26 mouse cellular contexts compared by ENCODE assay signal in genomic region chr5:149175736-149176135, GRCm38 (mm10).
"Had no signal": no experiment of that assay in that cellular context is flagged by ENCODE, and none has a peak within 500 bp of the region (broad histone marks: within the 10 kb centered on the region; RNA-seq: fewer than 3 reads in every experiment).

No protein-coding gene starts in this region.

- H3K4me1 ChIP-seq: heart, embryonic 13.5 days; heart, embryonic 15.5 days; intestine, embryonic 15.5 days; limb, embryonic 12.5 days; liver, embryonic 13.5 days had no signal

- ATAC-seq: forebrain, embryonic 16.5 days; hindbrain, embryonic 16.5 days; inflammation-experienced regulatory T-cells, adult 6 months; intestine, embryonic 15.5 days; intestine, postnatal 0 days had no signal

- H3K27me3 ChIP-seq: heart, embryonic 13.5 days; heart, embryonic 15.5 days; hindbrain, embryonic 12.5 days; intestine, embryonic 15.5 days; limb, embryonic 12.5 days; liver, embryonic 13.5 days; liver, embryonic 15.5 days had no signal

- H3K4me3 ChIP-seq: heart, embryonic 13.5 days; heart, embryonic 15.5 days; hindbrain, embryonic 10.5 days; hindbrain, embryonic 12.5 days; intestine, embryonic 15.5 days; layer of hippocampus, adult 2 months; left cerebral cortex, adult 2 months; limb, embryonic 10.5 days; limb, embryonic 12.5 days; liver, embryonic 13.5 days; liver, embryonic 15.5 days had no signal

- H3K4me2 ChIP-seq: heart, embryonic 11.5 days; heart, embryonic 13.5 days; heart, embryonic 15.5 days; hindbrain, embryonic 12.5 days; hindbrain, embryonic 14.5 days; intestine, embryonic 15.5 days; limb, embryonic 12.5 days; liver, embryonic 11.5 days; liver, embryonic 13.5 days; liver, embryonic 15.5 days had no signal

- H3K9ac ChIP-seq: heart, embryonic 13.5 days; heart, embryonic 15.5 days; hindbrain, embryonic 12.5 days; hindbrain, embryonic 14.5 days; intestine, embryonic 15.5 days; limb, embryonic 12.5 days; liver, embryonic 13.5 days; liver, embryonic 15.5 days had no signal

- DNase-seq: heart, postnatal 14 days; heart, postnatal 36 days; kidney, adult 18-20 months; kidney, adult 8-10 months; kidney, postnatal 10 days; kidney, postnatal 25 days; kidney, postnatal 4 days; liver; liver, embryonic 13.5 days had no signal

- H3K36me3 ChIP-seq: heart, embryonic 13.5 days; heart, embryonic 15.5 days; hindbrain, embryonic 10.5 days; hindbrain, embryonic 12.5 days; intestine, embryonic 15.5 days; limb, embryonic 10.5 days; limb, embryonic 12.5 days; liver, embryonic 13.5 days; liver, embryonic 15.5 days had no signal

- H3K9me3 ChIP-seq: heart, embryonic 13.5 days; heart, embryonic 15.5 days; hindbrain, embryonic 10.5 days; hindbrain, embryonic 12.5 days; intestine, embryonic 15.5 days; limb, embryonic 10.5 days; limb, embryonic 12.5 days; liver, embryonic 13.5 days; liver, embryonic 15.5 days had no signal

- H3K27ac ChIP-seq: heart, embryonic 13.5 days; heart, embryonic 15.5 days; hindbrain, embryonic 10.5 days; hindbrain, embryonic 12.5 days; hindbrain, embryonic 14.5 days; intestine, embryonic 15.5 days; layer of hippocampus, adult 2 months; left cerebral cortex, adult 2 months; limb, embryonic 10.5 days; limb, embryonic 12.5 days; liver, embryonic 13.5 days; liver, embryonic 15.5 days had no signal
